Mouse (Mus musculus): ENCODE data around the gene Ada. TPM values are rescaled to one million over a fixed set of nuclear protein-coding genes. Genes with fewer than 3 reads are reported as not detected.
A peak's percentile ranks its signal among the peaks of the same experiment; 100 is the strongest.

Gene Ada
- polyA plus RNA-seq, 1 experiment from 2014 or later, result 7.3 TPM

DNA sequence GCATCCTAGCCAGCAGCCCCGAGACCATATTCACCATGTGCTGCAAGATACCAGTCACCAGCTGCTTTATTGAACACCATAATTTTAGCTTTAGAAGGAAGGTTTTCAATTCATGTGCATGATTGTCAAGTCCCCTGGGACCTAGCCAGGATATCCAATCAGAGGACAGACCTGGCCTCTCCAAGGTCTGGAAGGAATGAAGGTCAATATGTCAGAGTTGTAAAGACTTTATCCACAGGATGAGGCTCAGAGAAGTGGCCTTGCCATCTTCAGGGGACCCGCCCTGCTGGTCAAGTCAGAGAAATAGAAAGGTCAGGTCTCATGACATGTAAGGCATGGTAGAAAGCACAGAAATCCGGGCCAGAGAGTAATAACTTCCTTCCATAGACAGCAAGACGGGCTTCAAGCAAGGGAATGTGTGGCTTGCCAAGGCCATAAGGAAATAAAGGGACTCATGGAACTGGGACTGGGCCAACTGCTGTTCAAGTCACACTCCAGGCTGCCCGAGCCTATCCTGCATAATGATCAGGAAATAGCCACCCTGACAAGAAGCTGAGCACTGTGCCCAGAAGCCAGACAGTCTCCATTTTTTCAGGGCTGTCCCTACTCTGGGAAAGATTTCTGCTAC, 23.2 kb downstream of the Ada start:
- H3K4me2 ChIP-seq, result no peak overlapping the region
- ATAC-seq (ENCODE audit: low FRiP score), result no peak
- 81% methylated on average over 5 of the region's 5 CpGs for WGBS
- H3K9me3 ChIP-seq, result no peaks in the 10 kb centered on the region
- no peak overlapping the region for H3K27ac ChIP-seq
- H3K27me3 ChIP-seq, result no peaks in the 10 kb centered on the region
- peaks cover 59% of the 10 kb centered on the region for H3K36me3 ChIP-seq (replicated peaks)
- no peak overlapping the region for H3K9ac ChIP-seq
- H3K4me3 ChIP-seq (replicated peaks), result no peak overlapping the region
- H3K4me1 ChIP-seq, result peaks cover 9% of the 10 kb centered on the region; the same call in 1 of the 2 replicates

GRCm38 (mm10) chr2:163722550-163722949, 27.5 kb downstream of the Ada start:
- Histone ChIP-seq H3K4me1 (peaks cover 14% of the 10 kb centered on the region), H3K4me2 (no peak overlapping the region), H3K27me3 (no peaks in the 10 kb centered on the region), H3K4me3 (replicated peaks) (no peak overlapping the region), H3K9me3 (no peaks in the 10 kb centered on the region), H3K27ac (peak overlapping the region; percentile 82), H3K9ac (no peak overlapping the region), H3K36me3 (replicated peaks) (peaks cover 45% of the 10 kb centered on the region)
- 70% methylated on average over 7 of the region's 7 CpGs for WGBS
- peak; percentile 71 for ATAC-seq (ENCODE audit: low FRiP score)

GRCm38 (mm10) chr2:163719616-163720015, 30.4 kb downstream of the Ada start:
- Histone ChIP-seq H3K9me3 (no peaks in the 10 kb centered on the region), H3K4me3 (replicated peaks) (no peak overlapping the region), H3K4me1 (peaks cover 31% of the 10 kb centered on the region), H3K27me3 (no peaks in the 10 kb centered on the region), H3K9ac (no peak overlapping the region), H3K4me2 (no peak overlapping the region), H3K27ac (no peak overlapping the region), H3K36me3 (replicated peaks) (peaks cover 20% of the 10 kb centered on the region)
- ATAC-seq (ENCODE audit: low FRiP score), result peak; percentile 27; the same call in 1 of the 2 replicates
- WGBS, result 51% methylated on average over 4 of the region's 4 CpGs

DNA sequence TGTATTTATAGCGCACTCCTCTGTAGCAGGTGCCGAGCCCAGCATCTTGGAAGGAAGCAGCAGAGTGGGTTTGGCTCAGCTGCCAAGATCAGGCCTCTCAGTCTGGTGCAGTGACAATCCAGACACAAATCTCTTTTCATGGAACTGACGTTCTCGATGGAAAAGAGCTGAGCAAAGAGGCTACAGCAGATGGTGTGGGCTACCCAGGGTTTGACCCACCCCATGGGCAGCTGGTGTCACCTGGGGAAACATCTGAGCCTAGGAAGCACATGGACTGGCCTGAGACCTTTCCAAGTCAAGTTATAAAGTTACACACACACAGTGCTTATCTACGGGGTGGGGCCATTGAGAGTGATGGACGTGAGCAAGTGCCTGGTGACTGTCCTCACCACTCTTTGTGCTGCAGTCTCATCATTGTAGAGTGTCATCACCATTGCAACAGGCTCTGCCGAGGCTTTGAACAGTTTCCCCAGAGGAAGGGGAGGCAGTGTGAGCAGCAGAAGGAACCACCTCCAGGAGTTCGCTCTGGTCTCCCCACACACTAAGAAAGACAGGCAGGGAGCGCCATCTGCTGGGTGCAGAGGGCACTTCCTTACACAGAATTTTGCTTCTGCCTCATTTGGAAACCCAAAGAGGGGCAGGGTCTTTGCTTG, 31.0 kb downstream of the Ada start:
- H3K27ac ChIP-seq, result no peak overlapping the region
- peaks cover 18% of the 10 kb centered on the region; the same call in 1 of the 2 replicates for H3K36me3 ChIP-seq (replicated peaks)
- peak; percentile 71 for ATAC-seq (ENCODE audit: low FRiP score)
- no peaks in the 10 kb centered on the region for H3K27me3 ChIP-seq
- H3K4me1 ChIP-seq, result peaks cover 31% of the 10 kb centered on the region
- WGBS, result 52% methylated on average over 9 of the region's 9 CpGs
- no peak overlapping the region for H3K4me3 ChIP-seq (replicated peaks)
- no peak overlapping the region for H3K9ac ChIP-seq
- no peaks in the 10 kb centered on the region for H3K9me3 ChIP-seq
- H3K4me2 ChIP-seq, result no peak overlapping the region

DNA sequence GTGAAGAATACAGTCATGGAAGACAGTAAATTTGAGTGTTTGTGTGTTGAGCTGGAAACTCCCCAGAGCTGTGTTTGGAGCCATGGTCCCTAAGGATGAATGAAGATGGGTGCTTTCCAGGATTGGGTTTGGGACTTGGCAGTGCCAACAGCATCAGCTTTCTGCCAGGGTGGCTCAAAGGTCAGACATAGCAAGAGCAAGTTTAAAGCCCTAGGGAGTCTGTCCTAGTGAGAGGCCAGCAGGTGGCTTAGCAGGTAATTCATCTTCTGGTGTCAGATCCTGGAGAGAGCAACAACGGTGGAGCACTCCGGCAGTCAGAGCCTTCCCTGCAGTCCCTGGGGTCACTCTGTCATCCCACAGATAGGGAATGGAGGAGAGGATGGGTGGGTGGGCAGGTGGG, 31.5 kb downstream of the Ada start:
- no peak overlapping the region for H3K9ac ChIP-seq
- no peaks in the 10 kb centered on the region for H3K9me3 ChIP-seq
- no peak overlapping the region for H3K27ac ChIP-seq
- H3K4me1 ChIP-seq, result peaks cover 31% of the 10 kb centered on the region
- ATAC-seq (ENCODE audit: low FRiP score), result no peak
- H3K27me3 ChIP-seq, result no peaks in the 10 kb centered on the region
- H3K4me3 ChIP-seq (replicated peaks), result no peak overlapping the region
- peaks cover 14% of the 10 kb centered on the region; the same call in 1 of the 2 replicates for H3K36me3 ChIP-seq (replicated peaks)
- WGBS, result 77% methylated on average over 2 of the region's 2 CpGs
- H3K4me2 ChIP-seq, result no peak overlapping the region

- 7% methylated on average over 6 of the region's 6 CpGs for WGBS
- Histone ChIP-seq H3K27me3 (no peaks in the 10 kb centered on the region), H3K36me3 (replicated peaks) (peaks cover 10% of the 10 kb centered on the region; the same call in 1 of the 2 replicates), H3K4me2 (no peak overlapping the region), H3K27ac (peak overlapping the region; percentile 73), H3K4me3 (replicated peaks) (no peak overlapping the region), H3K4me1 (peaks cover 21% of the 10 kb centered on the region), H3K9ac (no peak overlapping the region), H3K9me3 (no peaks in the 10 kb centered on the region)
- no peak for ATAC-seq (ENCODE audit: low FRiP score)
Measured at GRCm38 (mm10) chr2:163716853-163717252, 33.2 kb downstream of the Ada start.

DNA sequence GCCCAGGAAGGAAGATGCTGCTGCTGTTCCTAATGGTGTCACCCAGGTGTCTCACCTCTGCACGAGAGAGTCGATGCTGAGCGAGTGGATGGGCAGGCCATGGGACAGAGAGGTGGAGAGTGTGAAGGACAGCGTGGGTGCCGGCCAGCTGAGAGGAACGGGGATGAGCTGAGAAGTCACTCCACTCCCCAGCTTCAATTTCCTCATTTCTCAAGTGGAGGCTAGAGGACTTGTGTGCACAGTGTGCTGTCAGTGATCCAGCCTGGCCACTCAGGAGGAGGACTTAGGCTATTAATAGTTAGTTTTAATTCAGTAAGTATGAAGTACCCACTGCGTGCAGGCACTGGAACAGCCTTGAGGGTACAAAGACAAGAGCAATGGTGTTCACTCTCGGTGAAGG, 33.6 kb downstream of the Ada start:
- peaks cover 9% of the 10 kb centered on the region; the same call in 1 of the 2 replicates for H3K36me3 ChIP-seq (replicated peaks)
- no peaks in the 10 kb centered on the region for H3K9me3 ChIP-seq
- no peak overlapping the region for H3K4me3 ChIP-seq (replicated peaks)
- H3K27ac ChIP-seq, result peak overlapping the region; percentile 73
- no peak overlapping the region for H3K9ac ChIP-seq
- no peak overlapping the region for H3K4me2 ChIP-seq
- WGBS, result 52% methylated on average over 8 of the region's 8 CpGs
- no peak for ATAC-seq (ENCODE audit: low FRiP score)
- H3K27me3 ChIP-seq, result no peaks in the 10 kb centered on the region
- peaks cover 21% of the 10 kb centered on the region for H3K4me1 ChIP-seq

DNA sequence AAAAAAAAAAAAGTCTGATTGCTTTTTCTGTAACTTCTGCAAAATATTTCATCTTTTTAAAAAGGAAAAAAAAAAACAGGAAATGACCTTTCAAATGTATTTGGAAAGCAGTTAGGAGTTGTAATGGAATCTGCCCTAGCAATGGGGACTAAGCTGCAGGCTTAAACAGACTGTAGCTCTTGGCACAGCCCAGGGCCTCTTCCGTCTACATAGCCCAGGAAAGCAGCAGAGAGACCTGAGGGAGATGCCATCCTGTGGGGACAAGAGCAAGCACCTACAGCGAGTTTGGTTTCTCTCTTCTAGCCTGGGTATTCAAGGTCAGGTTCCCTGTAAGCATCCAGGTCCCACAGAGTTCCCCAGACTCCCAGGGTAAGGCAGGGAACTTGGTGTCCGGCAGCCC, 36.7 kb downstream of the Ada start:
- H3K9me3 ChIP-seq, result no peaks in the 10 kb centered on the region
- ATAC-seq (ENCODE audit: low FRiP score), result no peak
- H3K4me2 ChIP-seq, result no peak overlapping the region
- 0 out of 2 replicates have a peak, but pooled peaks cover 7% of the 10 kb centered on the region for H3K36me3 ChIP-seq (replicated peaks)
- no peak overlapping the region for H3K4me3 ChIP-seq (replicated peaks)
- no peak overlapping the region for H3K9ac ChIP-seq
- no peak overlapping the region for H3K27ac ChIP-seq
- no peaks in the 10 kb centered on the region for H3K27me3 ChIP-seq
- 91% methylated on average over 3 of the region's 3 CpGs for WGBS
- H3K4me1 ChIP-seq, result peaks cover 17% of the 10 kb centered on the region

GRCm38 (mm10) chr2:163712874-163713273, 37.2 kb downstream of the Ada start:
- Histone ChIP-seq H3K4me2 (no peak overlapping the region), H3K9me3 (no peaks in the 10 kb centered on the region), H3K27me3 (no peaks in the 10 kb centered on the region), H3K27ac (no peak overlapping the region), H3K4me1 (peaks cover 17% of the 10 kb centered on the region), H3K36me3 (replicated peaks) (0 out of 2 replicates have a peak, but pooled peaks cover 7% of the 10 kb centered on the region), H3K9ac (no peak overlapping the region; the same call in 1 of the 2 replicates), H3K4me3 (replicated peaks) (no peak overlapping the region)
- no peak for ATAC-seq (ENCODE audit: low FRiP score)
- WGBS, result 87% methylated on average over 6 of the region's 6 CpGs

- Histone ChIP-seq H3K36me3 (replicated peaks) (0 out of 2 replicates have a peak, but pooled peaks cover 7% of the 10 kb centered on the region), H3K4me2 (no peak overlapping the region), H3K27me3 (no peaks in the 10 kb centered on the region), H3K4me1 (peaks cover 17% of the 10 kb centered on the region), H3K4me3 (replicated peaks) (no peak overlapping the region), H3K9ac (no peak overlapping the region; the same call in 1 of the 2 replicates), H3K27ac (no peak overlapping the region), H3K9me3 (no peaks in the 10 kb centered on the region)
- 75% methylated on average over 7 of the region's 7 CpGs for WGBS
- ATAC-seq (ENCODE audit: low FRiP score), result no peak
Measured at GRCm38 (mm10) chr2:163712473-163712872, 37.6 kb downstream of the Ada start.

GRCm38 (mm10) chr2:163711368-163711868, 38.6 kb downstream of the Ada start:
- Histone ChIP-seq H3K4me3 (replicated peaks) (no peak overlapping the region), H3K9ac (no peak overlapping the region), H3K27ac (no peak overlapping the region), H3K9me3 (no peaks in the 10 kb centered on the region), H3K36me3 (replicated peaks) (0 out of 2 replicates have a peak, but pooled peaks cover 7% of the 10 kb centered on the region), H3K4me1 (peaks cover 7% of the 10 kb centered on the region), H3K27me3 (no peaks in the 10 kb centered on the region), H3K4me2 (no peak overlapping the region)
- no peak for ATAC-seq (ENCODE audit: low FRiP score)
- 92% methylated on average over 8 of the region's 8 CpGs for WGBS

DNA sequence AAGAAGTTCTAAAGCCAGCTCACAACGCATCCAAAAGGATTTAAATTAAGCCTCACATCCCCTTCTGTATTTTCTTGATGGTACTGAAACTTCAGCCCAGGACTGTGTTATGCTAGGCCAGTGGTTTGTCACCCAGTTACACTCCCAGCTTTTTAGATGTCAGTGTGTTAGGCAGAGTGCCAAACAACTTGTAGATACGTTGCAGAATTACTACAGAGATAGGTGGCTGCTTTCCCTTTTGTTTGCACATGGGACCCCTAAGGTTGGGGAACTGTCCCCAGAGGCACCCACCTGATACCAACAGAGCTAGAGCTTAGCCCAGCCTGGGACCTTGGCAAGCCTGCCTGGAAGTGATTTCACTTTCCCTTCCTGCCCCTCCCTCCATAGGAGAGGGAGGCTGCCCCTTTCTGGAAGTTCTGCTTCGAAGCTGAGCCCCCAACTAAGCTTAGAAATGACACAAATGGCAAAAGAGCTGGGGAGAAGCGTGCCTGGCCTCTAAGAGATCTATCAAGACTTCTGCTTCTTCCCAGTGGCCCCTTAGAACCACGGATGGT, 39.4 kb downstream of the Ada start:
- no peak overlapping the region for H3K27ac ChIP-seq
- 83% methylated on average over 5 of the region's 5 CpGs for WGBS
- H3K9me3 ChIP-seq, result no peaks in the 10 kb centered on the region
- H3K4me3 ChIP-seq (replicated peaks), result no peak overlapping the region
- H3K4me2 ChIP-seq, result no peak overlapping the region
- H3K36me3 ChIP-seq (replicated peaks), result peaks cover 7% of the 10 kb centered on the region; the same call in 1 of the 2 replicates
- no peak for ATAC-seq (ENCODE audit: low FRiP score)
- no peaks in the 10 kb centered on the region for H3K27me3 ChIP-seq
- no peak overlapping the region for H3K9ac ChIP-seq
- H3K4me1 ChIP-seq, result no peaks in the 10 kb centered on the region; the same call in 1 of the 2 replicates

All from forebrain, embryonic 12.5 days (tissue).